Mouse (Mus musculus) heart, postnatal 0 days (tissue): Measurements from ENCODE around the gene Eif3b. TPM values are rescaled to one million over a fixed set of nuclear protein-coding genes. Genes with fewer than 3 reads are reported as not detected.

Source experiments
- ATAC-seq: fragments of 200-750 bp; cut with Nextera tagmentation; 2 replicates; pipeline ENCODE4 v1.8.0; 2017; ENCODE audit warnings: low read depth, moderate number of reproducible peaks, moderate library complexity; ENCODE audit not compliant: insufficient read depth
- DNase-seq: peaks from one replicate; pipeline ENCODE4 v3.0.0-alpha.2; 2016; ENCODE audit warnings: low spot score
- H3K27ac ChIP-seq: fragments of 300-500 bp; sonication (generic); 2 replicates; pipeline ENCODE4 v1.5.1; 2014; ENCODE audit warnings: low read depth, mild to moderate bottlenecking
- H3K27me3 ChIP-seq: fragments of 300-500 bp; sonication (generic); 2 replicates; pipeline ENCODE4 v1.6.1; 2014; ENCODE audit warnings: low read length, mixed read lengths; ENCODE audit not compliant: control insufficient read depth, insufficient read depth
- H3K36me3 ChIP-seq: fragments of 300-500 bp; sonication (generic); replicated peaks from 2 replicates; pipeline ENCODE4 v1.6.1; 2014; ENCODE audit warnings: low read length, mixed read lengths; ENCODE audit not compliant: control insufficient read depth, insufficient read depth
- H3K4me1 ChIP-seq: fragments of 300-500 bp; sonication (generic); 2 replicates; pipeline ENCODE4 v1.6.1; 2014; ENCODE audit warnings: antibody characterized with exemption; ENCODE audit not compliant: control insufficient read depth, insufficient read depth
- H3K4me2 ChIP-seq: fragments of 300-500 bp; sonication (generic); 2 replicates; pipeline ENCODE4 v1.6.1; 2014; ENCODE audit warnings: low read depth, mild to moderate bottlenecking, low read length, moderate library complexity
- H3K4me3 ChIP-seq: fragments of 300-500 bp; sonication (generic); 2 replicates; pipeline ENCODE4 v1.5.1; 2014; ENCODE audit warnings: low read depth, low read length
- H3K9ac ChIP-seq: fragments of 300-500 bp; sonication (generic); replicated peaks from 2 replicates; pipeline ENCODE4 v1.6.1; 2014; ENCODE audit warnings: low read depth, low read length, mixed read lengths
- H3K9me3 ChIP-seq: fragments of 300-500 bp; sonication (generic); replicated peaks from 2 replicates; pipeline ENCODE4 v1.6.1; 2016; ENCODE audit warnings: low read length; ENCODE audit not compliant: control insufficient read depth
- CTCF ChIP-seq: IDR thresholded peaks from 2 replicates; pipeline ENCODE4 v1.5.1; 2016; ENCODE audit warnings: antibody characterized with exemption, control low read depth, low read depth
- EP300 ChIP-seq: IDR thresholded peaks from 2 replicates; pipeline ENCODE4 v1.6.1; 2016; ENCODE audit warnings: antibody characterized with exemption, low read depth
- WGBS: fragments of 180-500 bp; shearing (Covaris S2); extraction: QIAGEN DNeasy Blood & Tissue Kit; methylation state at CpG from one replicate; pipeline ENCODE4 v1.1.7; 2014; 5-methylcytosine and 5-hydroxymethylcytosine counted together
- polyA plus RNA-seq: library from polyadenylated mRNA; unstranded; fragments of >200 nt; fragmentation: Nextera tagmentation; extraction: Ambion mirVana; gene quantifications from 2 replicates; pipeline ENCODE4 v1.2.1, GENCODE M21; 2015
- total RNA-seq: library from RNA; depleted of rRNA; stranded (reverse); fragments of >200 nt; gene quantifications from 2 replicates; pipeline ENCODE4 v1.2.3, GENCODE M21; 2014; ENCODE audit warnings: low replicate concordance

Eif3b gene
- total and polyA plus RNA-seq, 2 experiments from 2014 or later: 37.4 to 40.0 TPM

DNA sequence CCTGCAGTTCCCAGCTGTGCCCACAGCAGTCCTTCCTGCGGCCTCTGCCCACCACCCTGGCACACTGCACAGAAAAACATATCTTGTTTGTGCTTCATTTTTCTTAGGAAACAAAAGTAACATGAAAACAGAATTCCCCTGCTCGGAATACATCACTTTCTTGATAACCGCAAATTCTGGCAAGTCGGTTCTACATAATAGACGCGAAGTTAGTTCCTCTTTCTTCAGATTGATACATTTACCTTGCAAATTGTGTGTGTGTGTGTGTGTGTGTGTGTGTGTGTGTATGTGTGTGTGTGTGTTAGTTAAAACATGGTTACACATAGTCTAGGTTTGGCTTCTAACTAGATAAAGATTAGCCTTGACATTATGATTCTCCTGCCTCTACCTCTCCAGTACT, 36.4 kb upstream of the Eif3b start:
- H3K27ac ChIP-seq: no peak overlapping the region
- no peak overlapping the region for H3K9ac ChIP-seq
- no peak for ATAC-seq
- H3K4me1 ChIP-seq: peaks cover 4% of the 10 kb centered on the region; the same call in 1 of the 2 replicates
- no peaks in the 10 kb centered on the region for H3K36me3 ChIP-seq
- no peaks in the 10 kb centered on the region for H3K27me3 ChIP-seq
- WGBS: 90% methylated on average over 6 of the region's 6 CpGs
- H3K9me3 ChIP-seq: no peaks in the 10 kb centered on the region
- TF ChIP-seq EP300 (no peak), CTCF (no peak)
- no peak overlapping the region for H3K4me2 ChIP-seq
- no peak overlapping the region for H3K4me3 ChIP-seq
- DNase-seq: no peak

DNA sequence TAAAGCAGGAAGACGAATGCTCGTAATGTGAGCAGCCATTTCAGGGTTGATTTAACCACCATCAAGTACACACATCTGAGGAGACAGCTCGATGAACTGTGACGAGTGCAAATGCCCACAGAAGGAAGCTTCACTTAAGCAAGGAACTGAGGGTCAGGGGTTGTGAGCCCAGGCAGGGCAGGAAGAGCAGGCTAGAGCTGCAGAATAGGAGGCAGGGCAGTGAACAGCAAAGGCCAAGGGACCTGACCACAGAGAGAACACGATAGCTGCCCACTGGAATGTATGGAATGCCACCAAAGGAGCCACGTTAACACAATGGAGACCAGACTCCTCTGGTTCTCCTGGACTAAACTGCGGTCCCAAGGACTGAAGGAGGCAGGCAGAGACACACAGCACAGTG, 35.6 kb upstream of the Eif3b start:
- Histone ChIP-seq H3K27ac (peak overlapping the region; percentile 79), H3K9me3 (no peaks in the 10 kb centered on the region), H3K4me1 (peaks cover 7% of the 10 kb centered on the region), H3K27me3 (no peaks in the 10 kb centered on the region), H3K36me3 (no peaks in the 10 kb centered on the region), H3K9ac (no peak overlapping the region), H3K4me2 (peak overlapping the region; percentile 22; the same call in 1 of the 2 replicates), H3K4me3 (no peak overlapping the region)
- DNase-seq (peak; percentile 60), ATAC-seq (peak; percentile 76)
- 17% methylated on average over 7 of the region's 7 CpGs for WGBS
- TF ChIP-seq EP300 (no peak), CTCF (no peak)

DNA sequence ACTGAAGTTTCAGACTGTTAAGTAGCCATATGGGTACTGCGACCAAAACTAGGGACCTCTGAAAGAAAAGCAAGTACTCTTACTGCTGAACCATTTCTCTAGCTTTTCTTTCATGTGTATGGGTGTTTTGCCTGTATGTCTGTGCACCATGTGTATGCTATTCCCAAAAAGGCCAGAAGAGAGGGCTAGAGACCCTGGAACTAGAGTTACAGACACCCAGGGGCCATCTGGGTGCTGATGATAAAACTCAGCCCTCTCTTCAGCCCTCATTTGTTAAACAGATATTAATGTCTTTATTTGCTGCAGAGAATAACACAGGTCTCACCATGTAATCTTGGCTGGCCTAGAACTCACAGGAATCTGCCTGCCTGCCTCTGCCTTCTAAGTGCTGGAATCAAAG, 34.7 kb upstream of the Eif3b start:
- Histone ChIP-seq H3K36me3 (no peaks in the 10 kb centered on the region), H3K27ac (no peak overlapping the region), H3K4me1 (peaks cover 12% of the 10 kb centered on the region), H3K4me2 (no peak overlapping the region), H3K9ac (no peak overlapping the region), H3K27me3 (no peaks in the 10 kb centered on the region), H3K9me3 (no peaks in the 10 kb centered on the region), H3K4me3 (no peak overlapping the region)
- TF ChIP-seq CTCF (no peak), EP300 (no peak)
- ATAC-seq: no peak
- 85% methylated on average over 1 of the region's 1 CpGs for WGBS
- DNase-seq: no peak

DNA sequence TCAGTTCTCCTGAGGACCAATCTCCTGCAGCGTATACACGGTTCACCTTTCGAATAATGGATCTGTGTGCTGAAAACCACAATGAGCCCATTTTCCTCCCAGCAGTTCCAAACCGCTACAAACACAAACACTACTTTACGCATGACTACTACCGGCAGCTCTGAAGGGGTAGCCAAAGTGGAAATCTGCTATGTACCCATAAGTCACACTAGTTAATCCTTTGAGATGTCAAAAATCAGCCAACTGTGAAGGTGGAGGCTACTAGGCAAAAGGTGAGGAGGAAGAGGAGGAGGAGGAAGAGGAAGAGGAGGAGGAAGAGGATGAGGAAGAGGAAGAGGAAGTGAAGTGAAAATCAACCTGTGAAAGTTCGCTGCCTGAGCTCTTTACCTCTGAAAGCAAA, 31.9 kb upstream of the Eif3b start:
- Histone ChIP-seq H3K4me2 (no peak overlapping the region), H3K4me3 (no peak overlapping the region), H3K4me1 (peaks cover 12% of the 10 kb centered on the region), H3K9me3 (no peaks in the 10 kb centered on the region), H3K36me3 (no peaks in the 10 kb centered on the region), H3K27me3 (no peaks in the 10 kb centered on the region), H3K27ac (no peak overlapping the region), H3K9ac (no peak overlapping the region)
- ATAC-seq (no peak), DNase-seq (no peak)
- TF ChIP-seq EP300: no peak
- TF ChIP-seq CTCF: no peak
- 92% methylated on average over 7 of the region's 7 CpGs for WGBS

DNA sequence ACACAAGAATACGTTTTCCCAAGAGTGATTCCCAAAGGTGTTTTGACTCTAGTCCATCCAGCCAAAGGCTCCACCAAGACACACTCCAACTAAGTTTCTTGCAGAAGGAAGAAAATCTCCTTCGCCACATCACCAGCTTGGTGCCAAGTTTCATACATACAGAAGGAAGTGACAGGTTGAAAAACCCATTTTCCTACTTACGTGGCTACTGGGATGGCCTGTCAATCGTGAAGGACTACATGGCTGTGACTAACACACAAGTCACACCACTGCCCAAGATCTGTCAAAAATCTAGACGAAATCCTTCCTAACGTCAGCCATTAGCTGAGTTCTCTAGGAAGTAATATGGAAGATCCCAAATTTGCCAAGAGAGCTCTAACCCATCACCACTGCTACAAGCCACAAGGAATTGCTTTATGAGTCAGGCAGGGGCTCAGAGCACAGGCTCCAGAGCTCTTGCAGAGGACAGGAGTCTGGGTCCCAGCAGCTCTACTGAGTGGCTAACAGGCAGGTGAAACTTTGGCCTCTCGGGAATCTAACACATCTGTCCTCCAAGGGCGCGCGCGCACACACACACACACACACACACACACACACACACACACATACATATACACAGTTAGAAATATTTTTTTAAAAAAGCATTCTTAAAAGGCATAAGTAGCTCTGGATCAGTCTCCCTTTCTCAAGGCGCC, 31.2 kb upstream of the Eif3b start:
- ATAC-seq: no peak
- TF ChIP-seq CTCF (no peak), EP300 (no peak)
- no peak for DNase-seq
- peaks cover 12% of the 10 kb centered on the region for H3K4me1 ChIP-seq
- no peak overlapping the region for H3K27ac ChIP-seq
- H3K4me3 ChIP-seq: peak overlapping the region; percentile 77
- peak overlapping the region; percentile 69; the same call in 1 of the 2 replicates for H3K9ac ChIP-seq
- WGBS: 74% methylated on average over 11 of the region's 12 CpGs
- no peaks in the 10 kb centered on the region for H3K27me3 ChIP-seq
- H3K9me3 ChIP-seq: no peaks in the 10 kb centered on the region
- H3K36me3 ChIP-seq: no peaks in the 10 kb centered on the region
- peak overlapping the region; percentile 99 for H3K4me2 ChIP-seq
